Mouse (Mus musculus) hindbrain, embryonic 13.5 days (tissue): ENCODE data around the gene Acyp1. TPM values are rescaled to one million over a fixed set of nuclear protein-coding genes. Genes with fewer than 3 reads are reported as not detected.

Experiments used
- microRNA-seq: library from miRNA; unstranded; fragments of <30 nt; microRNA quantifications from one replicate; pipeline ENCODE4, GENCODE M21; 2016
- polyA plus RNA-seq: library from polyadenylated mRNA; unstranded; fragments of >200 nt; fragmentation: Nextera tagmentation; extraction: Ambion mirVana; gene quantifications from 2 replicates; pipeline ENCODE4 v1.2.1, GENCODE M21; 2015

Gene Acyp1
- polyA plus RNA-seq, 1 experiment from 2014 or later = 72.4 TPM

Small RNA genes lying within 50 kb of the gene (microRNA-seq; reads per million reads assigned to microRNA genes)
- not detected for gene Mir6938

Other genes with a start within 250 kb of the Acyp1 start
- gene Prox2, start 177.7 kb downstream of the Acyp1 start, polyA plus RNA-seq = 2.0 and 2.2 TPM in 2 replicates
- 103 and 107 TPM in 2 replicates for gene Dlst, start 177.6 kb downstream of the Acyp1 start, polyA plus RNA-seq
- gene Rps6kl1, start 137.2 kb downstream of the Acyp1 start, polyA plus RNA-seq = 23.3 and 24.1 TPM in 2 replicates
- gene Pgf, start 110.6 kb downstream of the Acyp1 start, polyA plus RNA-seq = 7.5 and 9.4 TPM in 2 replicates
- gene Eif2b2, start 69.0 kb downstream of the Acyp1 start, polyA plus RNA-seq = 84.4 and 84.5 TPM in 2 replicates
- 9.2 and 9.8 TPM in 2 replicates for gene Mlh3, start 17.8 kb downstream of the Acyp1 start, polyA plus RNA-seq
- gene Zc2hc1c, start 153 bp upstream of the Acyp1 start, polyA plus RNA-seq = 1.2 and 1.5 TPM in 2 replicates
- 12.8 and 13.7 TPM in 2 replicates for gene Nek9, start 50.9 kb upstream of the Acyp1 start, polyA plus RNA-seq
- 198 TPM in 2 replicates for gene Tmed10, start 86.4 kb upstream of the Acyp1 start, polyA plus RNA-seq
- gene Fos, start 185.5 kb upstream of the Acyp1 start, polyA plus RNA-seq = 1.9 and 2.5 TPM in 2 replicates